Mouse (Mus musculus) hindlimb bud, embryonic 11.5 days (tissue): ENCODE measurements around the gene Mrps2.
"Not testable (repeated sequence)": the region's sequence is repeated elsewhere in the genome, so short reads cannot be mapped to it uniquely, and the experiment has no call there.

Source experiments
- DNase-seq: peaks from one replicate; pipeline ENCODE4 v3.0.0-alpha.2; 2012; ENCODE audit warnings: low read depth, low spot score; ENCODE audit errors: extremely low spot score

The Mrps2 gene

DNA sequence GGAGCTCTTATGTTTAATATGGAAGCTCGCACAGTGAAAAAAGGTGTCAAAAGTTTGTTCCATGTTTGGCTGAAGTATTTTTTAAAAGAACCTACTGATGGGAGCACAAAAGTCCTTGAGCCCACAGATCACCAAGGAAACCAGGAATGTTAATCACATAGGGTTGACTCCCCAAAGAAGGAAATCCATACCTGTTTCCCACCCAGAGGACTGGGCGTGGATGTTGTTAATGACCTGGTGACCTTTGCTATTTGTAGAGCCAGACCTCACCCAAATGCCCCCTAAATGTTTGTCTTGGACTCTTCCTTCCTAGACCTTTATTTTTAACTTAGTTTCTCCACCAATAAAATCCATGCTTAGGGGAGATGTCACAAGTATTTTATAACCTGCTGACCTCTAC is 2.7 kb downstream of the Mrps2 start:
- no peak for DNase-seq

DNA sequence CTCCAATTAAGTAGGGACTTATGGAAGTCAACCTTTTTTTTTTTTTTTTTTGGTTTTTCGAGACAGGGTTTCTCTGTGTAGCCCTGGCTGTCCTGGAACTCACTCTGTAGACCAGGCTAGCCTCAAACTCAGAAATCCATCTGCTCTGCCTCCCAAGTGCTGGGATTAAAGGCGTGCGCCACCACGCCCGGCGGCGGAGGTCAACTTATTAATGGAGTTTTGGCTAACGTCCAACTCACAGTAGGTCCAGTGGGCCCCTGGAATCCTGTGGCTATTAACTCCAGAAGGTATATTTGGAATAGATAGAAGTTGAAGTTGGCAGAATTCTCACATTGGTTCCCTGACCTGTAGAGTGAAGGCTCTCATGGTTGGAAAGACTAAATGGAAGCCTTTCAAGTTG is 4.1 kb downstream of the Mrps2 start:
- DNase-seq, result not testable (repeated sequence)

DNA sequence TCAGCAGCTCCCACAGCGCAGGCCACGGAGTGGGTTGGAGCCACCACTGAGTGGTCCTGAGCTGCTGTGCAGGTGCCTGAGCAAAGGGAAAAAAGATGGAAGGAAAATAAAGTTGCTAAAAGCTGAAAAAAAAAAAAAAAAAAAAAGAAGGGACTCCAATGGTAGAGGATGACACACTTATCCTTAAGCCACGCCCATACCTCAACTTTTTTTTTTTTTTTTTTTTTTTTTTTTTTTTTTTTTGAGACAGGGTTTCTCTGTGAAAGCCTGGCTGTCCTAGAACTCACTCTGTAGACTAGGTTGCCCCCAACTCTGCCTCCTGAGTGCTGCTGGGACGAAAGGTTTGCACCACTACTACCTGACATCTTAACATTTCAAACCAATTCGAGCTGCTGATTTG is 10.1 kb downstream of the Mrps2 start:
- not testable (repeated sequence) for DNase-seq

DNA sequence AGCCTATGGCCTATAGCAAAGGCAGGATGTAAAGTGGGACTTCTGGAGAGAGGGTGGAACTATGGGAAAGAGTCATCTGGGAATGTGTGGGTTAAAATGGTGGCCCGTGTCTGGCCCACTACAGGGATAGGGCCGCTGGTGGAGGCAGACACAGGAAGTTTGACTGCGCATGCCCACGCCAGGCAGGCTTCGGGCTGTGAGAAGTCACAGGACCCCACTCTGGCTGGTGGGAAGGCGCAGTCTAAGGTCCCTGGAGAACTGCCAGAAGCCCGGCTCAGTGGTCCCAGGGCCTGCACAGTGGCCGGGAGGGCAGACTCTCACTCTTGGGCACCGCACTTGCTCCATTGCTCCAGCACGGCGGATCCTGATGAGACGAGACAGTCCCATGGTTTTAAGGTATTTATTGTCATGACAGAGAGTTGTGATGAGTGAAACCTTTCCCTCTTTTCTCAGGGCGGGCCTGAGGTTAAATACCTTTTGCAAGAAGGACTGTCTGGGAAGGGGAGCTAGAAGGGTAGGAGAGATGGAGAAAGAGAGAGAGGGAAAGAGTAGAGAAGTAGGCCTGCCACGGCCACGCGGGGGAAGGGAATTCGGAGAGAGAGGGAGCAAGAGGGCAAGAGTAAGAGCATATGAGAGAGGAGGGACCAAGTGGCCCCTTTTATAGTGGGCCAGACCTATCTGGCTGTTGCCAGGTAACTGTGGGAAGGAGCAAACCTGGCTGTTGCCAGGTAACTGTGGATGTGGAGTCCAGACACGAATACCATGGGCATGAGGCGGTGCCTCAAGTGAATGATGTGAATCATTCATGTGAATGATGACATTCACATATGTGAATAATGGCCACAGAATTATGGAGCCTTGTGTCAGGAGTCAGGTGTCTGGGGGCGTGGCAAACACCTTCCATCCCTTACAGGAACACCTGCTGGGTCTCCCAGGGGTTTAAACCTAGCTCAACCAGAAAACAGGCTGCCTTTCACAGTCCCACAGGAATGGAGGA is 11.6 kb downstream of the Mrps2 start:
- no peak for DNase-seq

DNA sequence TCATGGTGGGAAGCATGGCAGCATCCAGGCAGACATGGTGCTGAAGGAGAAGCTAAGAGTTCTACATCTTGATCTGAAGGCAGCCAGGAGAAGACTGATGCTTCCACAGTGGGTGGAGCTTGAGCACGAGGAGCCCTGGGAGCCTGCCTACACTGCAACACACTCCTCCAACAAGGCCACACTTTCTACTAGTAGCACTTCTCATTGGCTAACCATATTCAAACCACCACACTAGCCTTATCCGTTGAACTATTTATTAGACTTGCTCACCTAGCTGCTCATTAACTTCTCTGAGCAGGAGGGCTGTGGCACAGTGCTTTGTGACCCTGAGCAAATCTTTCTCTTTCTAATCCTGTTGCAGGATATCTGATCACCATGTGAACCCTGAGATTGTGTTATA is 16.0 kb downstream of the Mrps2 start:
- DNase-seq, result no peak

DNA sequence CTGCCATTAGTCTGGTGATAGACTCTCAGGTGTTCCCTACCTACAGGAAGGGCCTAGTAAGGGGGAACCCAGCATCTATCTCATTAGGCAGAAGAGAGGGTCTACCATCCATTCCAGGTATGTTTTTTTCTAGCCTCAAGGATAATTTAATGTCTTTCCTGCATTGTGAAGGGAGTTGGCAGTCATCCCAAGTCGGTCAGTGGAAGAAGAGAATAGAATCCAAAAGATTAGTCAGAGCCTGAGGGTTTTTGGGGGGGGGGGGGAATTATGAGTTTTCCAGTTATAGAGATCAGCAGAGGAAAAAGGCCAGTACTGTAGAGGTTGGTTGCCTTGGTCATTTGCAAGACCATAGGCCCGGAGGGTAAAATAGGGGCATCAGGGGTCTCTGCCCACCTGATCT is 26.7 kb downstream of the Mrps2 start:
- DNase-seq, result no peak

DNA sequence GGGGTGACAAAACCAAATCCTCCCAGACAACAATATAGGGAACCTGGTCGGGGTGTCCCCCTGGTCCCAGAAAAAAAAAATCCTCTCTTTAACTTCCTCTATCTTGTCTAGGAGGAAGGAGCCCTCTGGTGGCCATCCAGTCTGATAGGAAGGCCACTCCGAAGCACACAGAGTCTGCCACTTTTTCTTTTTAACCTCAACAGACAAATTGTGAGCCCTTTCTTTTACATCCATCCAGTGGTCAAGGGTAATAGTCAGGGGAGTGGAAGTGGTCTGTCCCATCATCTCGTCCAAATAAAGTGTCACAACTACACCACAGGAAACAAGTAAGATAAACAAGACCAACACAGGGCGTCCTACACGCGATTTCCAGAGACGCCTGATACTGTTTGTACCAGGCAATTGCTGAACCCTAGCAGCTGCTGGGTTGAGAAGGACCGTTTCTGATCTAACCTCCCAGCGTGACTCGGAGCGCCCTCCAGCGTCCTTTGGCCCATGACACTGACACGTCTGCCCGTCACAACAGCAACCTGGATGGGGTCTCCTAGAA is 27.4 kb downstream of the Mrps2 start:
- DNase-seq, result no peak

DNA sequence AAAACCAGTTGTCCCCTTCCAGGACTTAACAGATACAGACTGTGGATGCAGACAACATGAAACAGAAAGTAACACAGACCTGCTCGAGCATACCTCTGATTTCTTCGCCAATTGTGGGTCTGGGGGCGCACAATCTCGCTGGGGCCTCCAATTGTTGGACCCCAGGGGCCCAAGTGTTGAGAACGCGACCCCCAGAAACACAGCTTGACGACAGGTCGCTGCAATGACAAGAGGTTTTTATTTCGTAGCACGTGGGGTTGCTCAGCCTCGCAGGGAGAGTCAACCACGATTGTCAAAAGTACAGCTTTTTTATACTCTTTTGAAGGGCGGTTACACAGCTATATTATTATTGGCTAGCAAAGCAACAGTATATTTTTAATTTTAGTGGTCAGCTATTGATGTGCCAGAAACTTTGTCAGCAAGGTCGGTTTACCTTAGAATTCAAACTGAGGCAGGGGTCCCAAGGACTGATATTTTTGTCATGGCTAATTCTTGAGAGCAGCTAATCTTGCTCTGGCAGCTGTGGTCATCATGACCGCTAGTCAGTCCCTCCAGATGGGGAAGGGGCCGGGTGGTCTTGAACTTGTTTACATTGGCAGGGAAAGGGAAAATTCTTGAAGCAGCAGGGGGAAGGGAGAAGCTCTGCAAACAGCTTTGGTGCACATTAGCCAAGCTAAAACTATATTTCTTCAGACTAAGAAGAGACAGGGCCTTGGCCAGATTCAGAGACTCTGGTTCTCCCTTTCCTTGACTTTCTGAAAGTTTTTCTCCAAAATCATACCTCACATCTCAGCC is 28.1 kb downstream of the Mrps2 start:
- no peak for DNase-seq

DNA sequence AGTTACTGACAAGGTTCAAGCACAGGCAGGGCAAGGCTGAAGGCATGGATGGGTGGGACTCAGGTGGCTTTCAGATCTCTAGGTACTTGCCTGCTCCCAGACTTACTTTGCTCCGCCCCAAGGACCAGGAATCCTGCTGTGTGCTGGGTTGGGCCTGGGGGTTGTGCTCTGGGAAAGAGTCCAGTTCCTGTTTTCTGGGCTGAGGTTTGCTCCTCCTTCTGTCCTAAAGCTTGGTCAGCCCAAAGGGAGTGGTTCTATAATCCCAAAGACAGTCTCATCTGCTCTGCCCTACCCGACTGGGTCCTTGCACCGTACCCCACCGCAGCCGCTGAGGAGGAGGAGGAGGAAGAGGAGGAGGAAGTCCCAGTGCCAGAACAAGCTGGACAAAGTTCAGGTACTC is 28.8 kb downstream of the Mrps2 start, which contains the start of gene Gbgt1:
Gene Gbgt1, plus strand, starts transcription at position 221 of the 400 bp plus-strand sequence.
- DNase-seq, result no peak

DNA sequence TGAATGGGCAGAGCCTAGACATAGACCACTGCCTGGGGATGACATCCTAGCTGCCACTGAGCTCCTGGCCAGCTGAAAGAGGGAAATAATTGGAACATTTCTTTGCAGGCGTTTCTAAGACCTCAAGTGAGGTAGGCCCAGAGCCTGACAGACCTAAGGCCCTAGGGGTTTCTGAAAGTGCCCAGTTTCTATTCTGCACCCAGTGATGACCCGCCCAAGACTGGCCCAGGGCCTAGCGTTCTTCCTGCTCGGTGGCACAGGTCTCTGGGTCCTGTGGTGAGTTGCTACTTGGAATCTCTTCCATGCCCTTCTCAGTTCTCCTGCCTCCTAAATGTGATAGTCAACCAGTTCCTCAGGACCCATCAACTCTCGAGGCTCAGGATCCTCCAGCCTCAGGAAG is 29.7 kb downstream of the Mrps2 start:
- no peak for DNase-seq

DNA sequence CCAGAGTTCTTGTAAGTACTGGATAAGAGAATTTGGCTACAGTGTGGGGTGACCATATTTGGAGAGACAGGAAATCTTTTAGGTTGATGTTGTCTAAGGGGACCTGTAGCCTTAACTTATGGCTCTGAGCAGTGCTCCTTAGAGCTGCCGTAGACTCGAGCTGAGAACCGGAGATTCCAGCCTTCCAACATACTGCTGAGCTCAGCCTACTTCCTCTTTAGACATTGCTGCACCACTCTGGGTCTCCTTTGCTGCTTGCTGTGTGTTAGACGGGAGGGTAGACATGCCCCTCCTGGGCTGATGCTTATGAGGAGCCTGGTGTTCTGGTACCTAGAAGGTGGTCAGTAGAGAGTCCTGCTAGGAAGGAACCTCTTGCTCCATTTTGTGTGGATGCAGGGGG is 30.6 kb downstream of the Mrps2 start:
- no peak for DNase-seq

DNA sequence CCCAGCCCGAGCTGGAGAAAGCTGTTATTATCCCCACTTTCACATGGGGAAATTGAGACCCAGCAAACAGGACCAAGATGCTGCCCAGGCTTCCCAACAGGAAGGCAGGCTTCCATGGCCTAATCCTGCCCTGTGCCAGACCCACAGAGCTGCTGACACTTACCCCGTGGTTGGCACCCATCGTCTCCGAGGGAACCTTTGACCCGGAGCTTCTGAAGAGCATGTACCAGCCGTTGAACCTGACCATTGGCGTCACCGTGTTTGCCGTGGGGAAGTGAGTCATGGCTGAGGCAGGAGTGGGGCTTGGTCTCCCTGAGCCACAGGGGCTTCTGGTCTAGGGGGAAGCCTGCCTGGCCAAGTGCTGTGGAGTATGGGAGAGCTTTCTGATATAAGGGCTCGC is 35.1 kb downstream of the Mrps2 start:
- no peak for DNase-seq

DNA sequence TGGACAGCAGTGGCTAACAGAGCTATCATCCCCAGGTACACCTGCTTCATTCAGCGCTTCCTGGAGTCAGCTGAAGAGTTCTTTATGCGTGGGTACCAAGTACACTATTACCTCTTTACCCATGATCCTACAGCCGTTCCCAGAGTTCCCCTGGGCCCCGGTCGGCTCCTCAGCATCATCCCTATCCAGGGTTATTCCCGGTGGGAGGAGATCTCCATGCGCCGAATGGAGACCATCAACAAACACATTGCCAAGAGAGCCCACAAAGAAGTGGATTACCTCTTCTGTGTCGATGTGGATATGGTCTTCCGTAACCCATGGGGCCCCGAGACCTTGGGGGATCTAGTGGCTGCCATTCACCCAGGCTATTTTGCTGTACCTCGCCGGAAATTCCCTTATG is 36.8 kb downstream of the Mrps2 start:
- DNase-seq, result no peak

DNA sequence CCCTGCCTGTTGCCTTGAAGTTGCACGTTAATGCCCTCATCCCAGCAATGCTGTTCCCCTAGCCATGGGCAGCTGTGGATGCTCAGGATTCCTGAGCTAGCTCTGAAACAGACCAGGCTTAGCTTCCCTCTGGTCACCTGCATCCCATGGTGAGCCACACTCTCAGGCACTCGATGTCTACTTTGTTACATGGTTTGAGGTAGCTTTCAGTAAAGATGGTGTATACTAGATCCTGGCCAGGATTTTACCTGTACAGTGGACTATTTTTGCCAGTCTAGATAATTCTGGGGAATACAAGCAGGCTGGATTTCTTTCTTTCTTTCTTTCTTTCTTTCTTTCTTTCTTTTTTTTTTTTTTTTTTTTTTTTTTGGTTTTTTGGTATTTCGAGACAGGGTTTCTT is 37.9 kb downstream of the Mrps2 start, which contains the start of gene Gm10134:
Gene Gm10134, plus strand, starts transcription at position 301 of the 400 bp plus-strand sequence.
- no peak for DNase-seq

DNA sequence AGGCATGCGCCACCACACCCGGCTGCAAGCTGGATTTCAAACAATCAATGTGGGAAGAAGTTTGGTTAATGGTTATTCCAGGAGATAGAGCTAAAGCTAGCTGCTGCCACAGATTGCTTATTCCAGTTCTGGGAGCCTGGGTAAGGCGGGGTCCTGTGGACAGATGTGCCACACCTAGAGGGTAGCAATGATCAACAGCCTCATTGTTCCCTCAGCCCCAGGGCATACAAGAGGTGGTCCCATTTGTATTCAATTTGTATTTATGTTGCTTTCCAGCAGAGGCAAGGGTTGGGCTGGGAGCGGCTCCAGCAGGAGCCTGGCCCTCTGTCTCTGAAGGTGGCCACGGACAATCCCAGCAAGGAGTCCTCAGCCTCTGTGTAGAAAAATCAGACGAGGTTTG is 38.4 kb downstream of the Mrps2 start:
- DNase-seq, result no peak

DNA sequence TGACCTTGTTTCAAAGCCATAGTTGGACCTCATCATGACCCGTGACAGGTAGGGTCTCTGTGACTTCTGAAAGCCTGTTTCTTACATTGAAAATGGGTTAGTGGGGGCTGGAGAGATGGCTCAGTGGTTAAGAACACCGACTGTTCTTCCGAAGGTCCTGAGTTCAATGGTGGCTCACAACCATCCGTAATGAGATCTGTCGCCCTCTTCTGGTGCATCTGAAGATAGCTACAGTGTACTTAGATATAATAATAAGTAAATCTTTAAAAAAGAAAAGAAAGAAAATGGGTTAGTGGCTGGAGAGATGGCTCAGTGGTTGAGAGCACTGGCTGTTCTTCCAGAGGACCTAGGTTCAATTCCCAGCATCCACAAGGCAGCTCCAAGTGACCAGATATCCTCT is 43.7 kb downstream of the Mrps2 start:
- DNase-seq, result not testable (repeated sequence)

DNA sequence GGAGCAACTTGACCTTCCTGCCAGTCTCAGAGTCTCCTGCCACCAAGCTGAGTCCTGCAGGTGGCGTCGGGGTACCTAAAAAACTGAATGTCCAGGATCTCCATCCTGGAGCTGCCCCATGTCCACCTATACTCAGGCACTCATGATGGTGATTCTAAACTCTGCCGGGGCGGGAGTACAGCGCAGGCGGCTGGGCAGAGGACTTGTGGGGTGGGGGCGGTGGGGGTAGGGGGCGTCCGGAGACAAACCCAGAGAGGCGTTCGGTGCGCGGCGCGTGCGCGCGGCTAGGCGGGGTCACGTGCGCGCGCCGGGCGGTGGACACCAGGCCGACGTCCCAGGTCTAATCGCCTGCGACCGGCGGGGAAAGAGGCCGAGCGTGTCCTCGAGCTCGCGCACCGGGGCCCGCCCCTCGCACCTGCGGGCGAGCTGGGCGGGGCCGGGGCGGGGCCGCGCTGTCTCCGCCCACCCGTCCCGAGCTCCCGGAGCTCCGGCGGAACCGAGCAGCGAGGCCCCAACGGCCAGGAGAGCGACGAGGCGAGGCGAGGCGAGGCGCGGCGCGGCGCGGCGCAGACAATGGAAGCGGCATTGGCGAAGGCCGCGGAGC is 45.0 kb downstream of the Mrps2 start, which contains the start of gene Ralgds:
Gene Ralgds, plus strand, starts transcription at position 328 of the 604 bp plus-strand sequence.
- DNase-seq, result no peak

DNA sequence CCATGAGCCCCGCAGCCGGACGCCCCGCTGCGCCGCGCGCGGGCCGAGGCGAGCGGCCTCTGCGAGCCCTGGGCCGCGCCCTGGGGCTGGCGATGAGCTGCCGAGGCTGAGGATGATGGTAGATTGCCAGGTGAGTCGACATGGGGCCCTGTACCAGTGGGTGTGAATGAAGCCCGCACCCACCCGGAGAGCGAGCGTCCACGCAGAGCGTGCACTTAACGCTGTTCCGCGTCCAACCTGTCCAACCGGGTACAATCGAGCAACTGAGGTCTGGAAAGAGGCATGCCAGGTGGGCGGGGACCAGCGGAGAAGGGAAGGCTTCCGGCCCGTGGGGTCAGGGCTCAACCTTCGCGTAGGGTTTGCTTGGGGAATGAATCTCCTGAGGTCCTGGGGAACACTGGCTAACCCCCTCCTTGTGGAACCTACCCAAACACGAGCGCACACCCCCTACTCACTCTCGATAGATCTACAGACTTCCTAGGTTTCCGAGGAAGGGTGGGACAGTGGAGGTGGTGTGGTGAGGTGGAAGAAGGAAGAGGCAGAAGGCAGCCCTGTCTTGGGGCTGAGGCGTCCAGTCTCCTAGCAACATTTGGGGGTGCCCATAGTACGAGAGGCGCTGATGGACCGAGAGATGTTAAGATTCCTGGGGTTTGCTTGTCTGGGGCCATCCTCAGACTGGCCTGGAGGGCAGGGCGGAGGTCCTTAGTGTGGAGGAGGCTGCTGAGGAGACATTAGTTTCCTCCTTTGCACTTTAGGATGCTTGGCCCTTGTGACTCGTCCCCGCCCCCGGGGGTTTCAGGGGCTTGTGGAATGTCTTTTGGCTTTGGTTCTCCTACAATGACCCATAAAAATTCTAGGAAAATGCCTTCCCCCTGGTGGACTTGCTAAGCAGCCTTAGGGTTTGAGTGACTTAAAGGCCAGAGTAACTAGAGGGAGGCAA is 45.8 kb downstream of the Mrps2 start:
- DNase-seq, result no peak

DNA sequence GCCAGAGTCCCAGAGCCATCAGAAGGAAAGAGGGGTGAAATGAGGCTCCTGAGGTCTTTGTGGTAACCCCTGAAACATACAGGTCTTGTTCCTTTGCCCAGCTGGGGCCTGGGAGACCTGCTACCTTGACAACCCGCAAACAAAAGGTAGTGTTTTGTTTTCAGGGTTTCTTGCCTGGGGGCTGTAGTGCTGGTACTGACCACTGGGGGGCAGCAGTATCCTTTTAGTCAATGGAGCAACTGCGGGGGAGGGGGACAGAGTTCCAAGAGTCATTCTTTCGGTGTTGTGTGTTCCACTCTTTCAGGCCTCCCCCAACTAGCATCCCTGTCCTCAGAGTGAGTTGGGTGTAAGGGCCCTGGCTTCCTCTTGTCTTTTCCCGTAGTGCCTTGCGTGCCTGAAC is 46.6 kb downstream of the Mrps2 start:
- DNase-seq, result no peak
